Mouse (Mus musculus): ENCODE results near the gene Dcun1d2. TPM values are rescaled to one million over a fixed set of nuclear protein-coding genes. Genes with fewer than 3 reads are reported as not detected.

The Dcun1d2 gene
- polyA plus RNA-seq, 1 experiment from 2014 or later, result 29.7 TPM

GRCm38 (mm10) chr8:13218441-13218840, 69.5 kb downstream of the Dcun1d2 start:
- peaks cover 9% of the 10 kb centered on the region for H3K4me1 ChIP-seq
- 80% methylated on average over 4 of the region's 4 CpGs for WGBS
- H3K4me3 ChIP-seq, result no peak overlapping the region
- H3K27ac ChIP-seq, result no peak overlapping the region
- no peak overlapping the region for H3K4me2 ChIP-seq
- H3K36me3 ChIP-seq, result no peaks in the 10 kb centered on the region
- ATAC-seq (ENCODE audit: insufficient number of reproducible peaks, low FRiP score, low TSS enrichment, low read depth), result no peak
- H3K27me3 ChIP-seq, result 0 out of 2 replicates have a peak, but pooled peaks cover 3% of the 10 kb centered on the region
- H3K9me3 ChIP-seq, result no peaks in the 10 kb centered on the region
- H3K9ac ChIP-seq, result no peak overlapping the region

GRCm38 (mm10) chr8:13217986-13218385, 69.9 kb downstream of the Dcun1d2 start:
- no peak overlapping the region for H3K27ac ChIP-seq
- no peak overlapping the region for H3K4me3 ChIP-seq
- no peak overlapping the region for H3K9ac ChIP-seq
- H3K9me3 ChIP-seq, result no peaks in the 10 kb centered on the region
- peaks cover 14% of the 10 kb centered on the region for H3K4me1 ChIP-seq
- 0 out of 2 replicates have a peak, but pooled peaks cover 3% of the 10 kb centered on the region for H3K27me3 ChIP-seq
- H3K36me3 ChIP-seq, result no peaks in the 10 kb centered on the region
- ATAC-seq (ENCODE audit: insufficient number of reproducible peaks, low FRiP score, low TSS enrichment, low read depth), result no peak
- H3K4me2 ChIP-seq, result no peak overlapping the region

GRCm38 (mm10) chr8:13217093-13217492, 70.8 kb downstream of the Dcun1d2 start:
- H3K4me3 ChIP-seq, result no peak overlapping the region
- H3K36me3 ChIP-seq, result no peaks in the 10 kb centered on the region
- H3K9me3 ChIP-seq, result no peaks in the 10 kb centered on the region
- no peak overlapping the region for H3K4me2 ChIP-seq
- ATAC-seq (ENCODE audit: insufficient number of reproducible peaks, low FRiP score, low TSS enrichment, low read depth), result no peak
- H3K9ac ChIP-seq, result no peak overlapping the region
- no peak overlapping the region for H3K27ac ChIP-seq
- 0 out of 2 replicates have a peak, but pooled peaks cover 3% of the 10 kb centered on the region for H3K27me3 ChIP-seq
- peaks cover 14% of the 10 kb centered on the region for H3K4me1 ChIP-seq
- WGBS, result 30% methylated on average over 5 of the region's 5 CpGs

- 69% methylated on average over 8 of the region's 8 CpGs for WGBS
- Histone ChIP-seq H3K4me3 (no peak overlapping the region), H3K9ac (no peak overlapping the region), H3K4me1 (peaks cover 12% of the 10 kb centered on the region), H3K36me3 (no peaks in the 10 kb centered on the region), H3K27me3 (0 out of 2 replicates have a peak, but pooled peaks cover 3% of the 10 kb centered on the region), H3K27ac (no peak overlapping the region), H3K9me3 (no peaks in the 10 kb centered on the region), H3K4me2 (no peak overlapping the region)
- no peak; the same call in 1 of the 2 replicates for ATAC-seq (ENCODE audit: insufficient number of reproducible peaks, low FRiP score, low TSS enrichment, low read depth)
Measured at GRCm38 (mm10) chr8:13216386-13216785, 71.5 kb downstream of the Dcun1d2 start.

- Histone ChIP-seq H3K36me3 (no peaks in the 10 kb centered on the region), H3K4me1 (peaks cover 12% of the 10 kb centered on the region), H3K27ac (no peak overlapping the region), H3K4me3 (no peak overlapping the region), H3K4me2 (no peak overlapping the region), H3K9me3 (no peaks in the 10 kb centered on the region), H3K9ac (no peak overlapping the region), H3K27me3 (0 out of 2 replicates have a peak, but pooled peaks cover 3% of the 10 kb centered on the region)
- ATAC-seq (ENCODE audit: insufficient number of reproducible peaks, low FRiP score, low TSS enrichment, low read depth), result peak; percentile 69
- 24% methylated on average over 10 of the region's 10 CpGs for WGBS
Measured at GRCm38 (mm10) chr8:13213479-13214268, 74.3 kb downstream of the Dcun1d2 start.

- WGBS, result 23% methylated on average over 1 of the region's 1 CpGs
- Histone ChIP-seq H3K27me3 (no peaks in the 10 kb centered on the region), H3K4me1 (peaks cover 12% of the 10 kb centered on the region), H3K4me2 (no peak overlapping the region), H3K9ac (no peak overlapping the region), H3K36me3 (no peaks in the 10 kb centered on the region), H3K9me3 (no peaks in the 10 kb centered on the region), H3K27ac (no peak overlapping the region), H3K4me3 (no peak overlapping the region)
- ATAC-seq (ENCODE audit: insufficient number of reproducible peaks, low FRiP score, low TSS enrichment, low read depth), result no peak
Measured at GRCm38 (mm10) chr8:13209770-13210169, 78.2 kb downstream of the Dcun1d2 start.

- H3K27me3 ChIP-seq, result no peaks in the 10 kb centered on the region
- H3K9me3 ChIP-seq, result no peaks in the 10 kb centered on the region
- no peak overlapping the region for H3K4me2 ChIP-seq
- peaks cover 9% of the 10 kb centered on the region for H3K4me1 ChIP-seq
- no peak overlapping the region for H3K9ac ChIP-seq
- WGBS, result 35% methylated on average over 6 of the region's 6 CpGs
- H3K4me3 ChIP-seq, result no peak overlapping the region
- ATAC-seq (ENCODE audit: insufficient number of reproducible peaks, low FRiP score, low TSS enrichment, low read depth), result no peak
- no peak overlapping the region for H3K27ac ChIP-seq
- no peaks in the 10 kb centered on the region for H3K36me3 ChIP-seq
Measured at GRCm38 (mm10) chr8:13208627-13209355, 79.1 kb downstream of the Dcun1d2 start.

- ATAC-seq (ENCODE audit: insufficient number of reproducible peaks, low FRiP score, low TSS enrichment, low read depth), result no peak
Measured at GRCm38 (mm10) chr8:13206290-13206689, 81.6 kb downstream of the Dcun1d2 start.

More at GRCm38 (mm10) chr8:13206290-13206689, 81.6 kb downstream of the Dcun1d2 start:
- Histone ChIP-seq H3K27ac (no peak overlapping the region), H3K27me3 (peaks cover 20% of the 10 kb centered on the region), H3K36me3 (no peaks in the 10 kb centered on the region), H3K9me3 (no peaks in the 10 kb centered on the region), H3K4me3 (no peak overlapping the region), H3K4me2 (no peak overlapping the region), H3K4me1 (no peaks in the 10 kb centered on the region; the same call in 1 of the 2 replicates), H3K9ac (no peak overlapping the region)
- WGBS, result 25% methylated on average over 5 of the region's 5 CpGs

Other genes starting within 250 kb of the Dcun1d2 start
- 0.24 and 0.32 TPM in 2 replicates for gene Proz, start 227.2 kb downstream of the Dcun1d2 start, polyA plus RNA-seq (2015; fragmentation: Nextera tagmentation; extraction: Ambion mirVana)
- gene Pcid2, start 182.7 kb downstream of the Dcun1d2 start, polyA plus RNA-seq (2015; fragmentation: Nextera tagmentation; extraction: Ambion mirVana), result 37.8 and 39.5 TPM in 2 replicates
- 105 and 112 TPM in 2 replicates for gene Cul4a, start 182.5 kb downstream of the Dcun1d2 start, polyA plus RNA-seq (2015; fragmentation: Nextera tagmentation; extraction: Ambion mirVana)
- 313 and 324 TPM in 2 replicates for gene Lamp1, start 129.0 kb downstream of the Dcun1d2 start, polyA plus RNA-seq (2015; fragmentation: Nextera tagmentation; extraction: Ambion mirVana)
- 10.2 and 10.9 TPM in 2 replicates for gene Grtp1, start 87.5 kb downstream of the Dcun1d2 start, polyA plus RNA-seq (2015; fragmentation: Nextera tagmentation; extraction: Ambion mirVana)
- 5.0 and 17.3 TPM in 2 replicates for gene Adprhl1, start 34.0 kb downstream of the Dcun1d2 start, polyA plus RNA-seq (2015; fragmentation: Nextera tagmentation; extraction: Ambion mirVana)
- gene Tmco3, start 59 bp upstream of the Dcun1d2 start, polyA plus RNA-seq (2015; fragmentation: Nextera tagmentation; extraction: Ambion mirVana), result 44.4 and 47.7 TPM in 2 replicates
- gene Tfdp1, start 50.6 kb upstream of the Dcun1d2 start, polyA plus RNA-seq (2015; fragmentation: Nextera tagmentation; extraction: Ambion mirVana), result 143 and 160 TPM in 2 replicates
- not detected in 2 replicates for gene Atp4b, start 108.7 kb upstream of the Dcun1d2 start, polyA plus RNA-seq (2015; fragmentation: Nextera tagmentation; extraction: Ambion mirVana)
- gene Grk1, start 117.0 kb upstream of the Dcun1d2 start, polyA plus RNA-seq (2015; fragmentation: Nextera tagmentation; extraction: Ambion mirVana), result not detected in 2 replicates
- gene Tmem255b, start 147.1 kb upstream of the Dcun1d2 start, polyA plus RNA-seq (2015; fragmentation: Nextera tagmentation; extraction: Ambion mirVana), result 0.77 and 1.3 TPM in 2 replicates
- 69.4 and 96.7 TPM in 2 replicates for gene Gas6, start 206.4 kb upstream of the Dcun1d2 start, polyA plus RNA-seq (2015; fragmentation: Nextera tagmentation; extraction: Ambion mirVana)